29 mouse cellular contexts compared by ENCODE assay signal in genomic region chr15:51346301-51346700, GRCm38 (mm10).
"Had no signal": no experiment of that assay in that cellular context is flagged by ENCODE, and none has a peak within 500 bp of the region (broad histone marks: within the 10 kb centered on the region; RNA-seq: fewer than 3 reads in every experiment).

No protein-coding gene starts in this region.

- H3K4me2 ChIP-seq: heart, embryonic 11.5 days; heart, embryonic 13.5 days; heart, embryonic 15.5 days; hindbrain, embryonic 13.5 days; hindbrain, embryonic 15.5 days; limb, embryonic 12.5 days; liver, embryonic 11.5 days; liver, embryonic 13.5 days; liver, embryonic 15.5 days had no signal

- H3K27me3 ChIP-seq: heart, embryonic 13.5 days; heart, embryonic 15.5 days; hindbrain, embryonic 13.5 days; hindbrain, embryonic 15.5 days; limb, embryonic 12.5 days; liver, embryonic 13.5 days; liver, embryonic 15.5 days had no signal

- DNase-seq: gastrocnemius, adult 2 months; gastrocnemius, postnatal 10 days; gastrocnemius, postnatal 36 days; heart, adult 11 months; heart, adult 2 months; heart, postnatal 14 days; heart, postnatal 36 days; kidney, adult 18-20 months; kidney, adult 8-10 months; kidney, postnatal 10 days; kidney, postnatal 25 days; kidney, postnatal 4 days; layer of hippocampus, adult 9-11 months; layer of hippocampus, postnatal 36 days; liver; liver, embryonic 13.5 days; liver, postnatal 0 days had no signal

- H3K4me3 ChIP-seq: gastrocnemius, adult 2 months; heart, adult 2 months; heart, embryonic 13.5 days; heart, embryonic 15.5 days; hindbrain, embryonic 13.5 days; hindbrain, embryonic 15.5 days; left cerebral cortex, adult 2 months; limb, embryonic 10.5 days; limb, embryonic 12.5 days; liver, embryonic 13.5 days; liver, embryonic 15.5 days had no signal

- H3K27ac ChIP-seq: gastrocnemius, adult 2 months; heart, adult 2 months; heart, embryonic 13.5 days; heart, embryonic 15.5 days; hindbrain, embryonic 13.5 days; hindbrain, embryonic 15.5 days; hindbrain, postnatal 0 days; left cerebral cortex, adult 2 months; limb, embryonic 10.5 days; limb, embryonic 12.5 days; liver, embryonic 13.5 days; liver, embryonic 15.5 days had no signal

- H3K36me3 ChIP-seq: heart, embryonic 13.5 days; heart, embryonic 15.5 days; hindbrain, embryonic 13.5 days; hindbrain, embryonic 15.5 days; limb, embryonic 10.5 days; limb, embryonic 12.5 days; liver, embryonic 13.5 days; liver, embryonic 15.5 days had no signal

- H3K9ac ChIP-seq: heart, embryonic 13.5 days; heart, embryonic 15.5 days; hindbrain, embryonic 13.5 days; hindbrain, embryonic 15.5 days; limb, embryonic 12.5 days; liver, embryonic 13.5 days; liver, embryonic 15.5 days; liver, postnatal 0 days had no signal

- H3K9me3 ChIP-seq: heart, embryonic 13.5 days; heart, embryonic 15.5 days; hindbrain, embryonic 13.5 days; hindbrain, embryonic 15.5 days; limb, embryonic 10.5 days; limb, embryonic 12.5 days; liver, embryonic 13.5 days; liver, embryonic 15.5 days had no signal

- ATAC-seq: hindbrain, postnatal 0 days; intestine, postnatal 0 days; liver, postnatal 0 days had no signal

- H3K4me1 ChIP-seq: heart, embryonic 13.5 days; heart, embryonic 15.5 days; hindbrain, embryonic 13.5 days; hindbrain, embryonic 15.5 days; limb, embryonic 10.5 days; limb, embryonic 12.5 days; liver, embryonic 13.5 days; liver, embryonic 15.5 days had no signal
